ENCODE assay signal across 17 mouse cellular contexts in genomic region chr2:93880981-93881380, GRCm38 (mm10). TPM values are rescaled to one million over a fixed set of nuclear protein-coding genes. Genes with fewer than 3 reads are reported as not detected.
"Had no signal": no experiment of that assay in that cellular context is flagged by ENCODE, and none has a peak within 500 bp of the region (broad histone marks: within the 10 kb centered on the region; RNA-seq: fewer than 3 reads in every experiment).

No protein-coding gene starts in this region.

- H3K9ac ChIP-seq: kidney, embryonic 15.5 days; midbrain, embryonic 13.5 days; neural tube, embryonic 15.5 days had no signal

- H3K36me3 ChIP-seq: kidney, embryonic 15.5 days; midbrain, embryonic 13.5 days; neural tube, embryonic 15.5 days had no signal

- H3K27ac ChIP-seq: kidney, embryonic 15.5 days; midbrain, embryonic 13.5 days; neural tube, embryonic 15.5 days had no signal

- H3K4me1 ChIP-seq: neural tube, embryonic 15.5 days had no signal

- H3K9me3 ChIP-seq: kidney, embryonic 15.5 days; midbrain, embryonic 13.5 days; neural tube, embryonic 15.5 days had no signal

- ATAC-seq: midbrain, embryonic 13.5 days had no signal

- H3K4me2 ChIP-seq: kidney, embryonic 15.5 days; liver, embryonic 11.5 days; midbrain, embryonic 13.5 days; neural tube, embryonic 15.5 days had no signal

- H3K4me3 ChIP-seq: kidney, embryonic 15.5 days; midbrain, embryonic 13.5 days; neural tube, embryonic 15.5 days had no signal

- H3K27me3 ChIP-seq: kidney, embryonic 15.5 days; midbrain, embryonic 13.5 days; neural tube, embryonic 15.5 days had no signal

- DNase-seq: kidney, adult 2 months; kidney, postnatal 14 days; lung, postnatal 36 days; right cerebral cortex, postnatal 4 days; spleen, adult 18-20 months; thymus, adult 18-20 months; thymus, postnatal 14 days had no signal

RNA-seq across cellular contexts. Expression of gene Accsl, which starts 12.0 kb away (rescaled TPM):
- total RNA-seq: megakaryocyte progenitor cell, adult 5-6 weeks; midbrain, postnatal 0 days had no signal
- polyA plus RNA-seq: kidney, embryonic 15.5 days; limb, embryonic 11.5 days; liver, embryonic 11.5 days; liver, embryonic 16.5 days; lung, postnatal 0 days; neural tube, embryonic 11.5 days had no signal
